Mouse (Mus musculus) lung, embryonic 14.5 days (tissue): ENCODE measurements around the gene Stard5. TPM values are rescaled to one million over a fixed set of nuclear protein-coding genes. Genes with fewer than 3 reads are reported as not detected.
A peak's percentile ranks its signal among the peaks of the same experiment; 100 is the strongest.

ENCODE experiments used
- ATAC-seq: fragments of 200-750 bp; cut with Nextera tagmentation; 2 replicates; pipeline ENCODE4 v1.8.0; 2017; ENCODE audit warnings: mild to moderate bottlenecking, moderate TSS enrichment, moderate library complexity; ENCODE audit not compliant: insufficient read depth
- DNase-seq: peaks from one replicate; pipeline ENCODE4 v3.0.0-alpha.2; 2015
- H3K27ac ChIP-seq: fragments of 300-500 bp; sonication (generic); 2 replicates; pipeline ENCODE4 v1.5.1; 2014; ENCODE audit warnings: low read depth, mild to moderate bottlenecking, moderate library complexity
- H3K27me3 ChIP-seq: fragments of 300-500 bp; sonication (generic); 2 replicates; pipeline ENCODE4 v1.6.1; 2014; ENCODE audit warnings: low read length, control low read depth; ENCODE audit not compliant: insufficient read depth
- H3K36me3 ChIP-seq: fragments of 300-500 bp; sonication (generic); 2 replicates; pipeline ENCODE4 v1.6.1; 2014; ENCODE audit warnings: control low read depth; ENCODE audit not compliant: insufficient read depth
- H3K4me1 ChIP-seq: fragments of 300-500 bp; sonication (generic); 2 replicates; pipeline ENCODE4 v1.6.1; 2014; ENCODE audit warnings: antibody characterized with exemption, control low read depth; ENCODE audit not compliant: insufficient read depth
- H3K4me2 ChIP-seq: fragments of 300-500 bp; sonication (generic); 2 replicates; pipeline ENCODE4 v1.6.1; 2014; ENCODE audit warnings: mild to moderate bottlenecking
- H3K4me3 ChIP-seq: fragments of 300-500 bp; sonication (generic); 2 replicates; pipeline ENCODE4 v1.5.1; 2014; ENCODE audit warnings: low read depth, low read length
- H3K9ac ChIP-seq: fragments of 300-500 bp; sonication (generic); 2 replicates; pipeline ENCODE4 v1.6.1; 2014
- H3K9me3 ChIP-seq: fragments of 300-500 bp; sonication (generic); 2 replicates; pipeline ENCODE4 v1.6.1; 2016; ENCODE audit warnings: low read depth, low read length, control low read depth
- CTCF ChIP-seq: IDR thresholded peaks from 2 replicates; pipeline ENCODE4 v1.5.1; 2016; ENCODE audit warnings: antibody characterized with exemption, low read depth
- WGBS: fragments of 180-500 bp; shearing (Covaris S2); extraction: QIAGEN DNeasy Blood & Tissue Kit; methylation state at CpG from one replicate; pipeline ENCODE4 v1.1.7; 2014; 5-methylcytosine and 5-hydroxymethylcytosine counted together
- polyA plus RNA-seq: library from polyadenylated mRNA; unstranded; fragments of >200 nt; fragmentation: Nextera tagmentation; extraction: Ambion mirVana; gene quantifications from 2 replicates; pipeline ENCODE4 v1.2.1, GENCODE M21; 2014

Gene Stard5
- polyA plus RNA-seq, 1 experiment from 2014 or later = 13.3 TPM

DNA sequence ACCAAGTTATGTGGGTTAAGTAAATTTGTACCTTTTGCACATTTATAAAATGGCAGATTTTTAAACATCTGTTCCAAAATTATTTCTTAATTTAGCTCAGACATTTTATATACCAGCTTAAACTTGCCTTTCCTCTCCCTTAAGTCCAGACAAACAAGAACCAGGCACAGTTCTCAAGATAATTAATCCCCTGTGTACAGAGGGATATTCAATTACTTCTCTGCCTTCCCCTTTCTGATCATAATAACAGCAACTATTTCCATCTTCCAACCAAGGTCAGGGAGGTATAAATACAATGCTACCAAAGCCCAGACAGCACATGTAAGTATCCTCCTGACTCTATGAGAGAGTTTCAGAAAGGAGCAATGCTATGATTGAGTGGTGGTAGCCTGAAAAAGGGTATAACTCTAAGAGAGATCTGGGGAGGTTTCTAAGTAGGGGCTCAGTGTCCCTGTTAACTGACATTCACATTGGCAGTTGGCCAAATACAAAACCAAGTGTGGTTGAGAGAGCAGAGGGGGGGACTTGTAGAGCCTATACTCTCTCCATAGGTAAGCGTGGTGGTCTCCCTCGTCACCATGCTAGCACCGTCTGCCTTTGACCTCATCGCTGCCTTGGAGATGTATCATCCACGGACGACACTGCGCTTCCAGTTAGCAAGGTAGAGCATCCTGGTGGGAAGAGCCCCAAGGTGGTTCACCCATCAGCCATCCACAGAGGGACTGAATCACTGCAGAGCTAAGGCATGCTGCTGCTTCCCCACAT is 27.4 kb upstream of the Stard5 start:
- Histone ChIP-seq H3K36me3 (no peaks in the 10 kb centered on the region), H3K4me2 (no peak overlapping the region)
- WGBS = 85% methylated on average over 7 of the region's 7 CpGs

DNA sequence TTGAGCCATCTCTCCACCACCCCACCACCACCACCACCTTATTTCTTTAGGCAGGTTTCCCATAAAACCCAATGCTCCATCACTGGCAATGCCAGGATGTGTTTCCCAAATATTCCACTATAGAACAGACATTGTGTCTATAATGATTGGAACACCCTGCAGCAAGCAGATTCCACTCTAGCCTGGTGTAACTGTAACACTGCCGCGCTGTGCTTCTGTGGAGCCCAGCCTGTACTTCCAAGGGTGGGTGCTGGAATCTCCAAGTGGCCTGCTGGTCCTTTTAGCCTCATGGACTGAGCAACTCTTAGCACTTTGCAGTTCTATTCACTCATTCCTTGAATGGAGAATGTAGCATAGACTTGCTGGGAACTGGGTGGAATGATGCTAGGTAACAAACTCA is 25.0 kb upstream of the Stard5 start:
- Histone ChIP-seq H3K36me3 (no peaks in the 10 kb centered on the region), H3K4me1 (no peaks in the 10 kb centered on the region), H3K9ac (no peak overlapping the region), H3K4me3 (no peak overlapping the region), H3K4me2 (no peak overlapping the region), H3K27ac (no peak overlapping the region), H3K27me3 (no peaks in the 10 kb centered on the region), H3K9me3 (no peaks in the 10 kb centered on the region)
- WGBS = 98% methylated on average over 2 of the region's 2 CpGs
- DNase-seq (no peak), ATAC-seq (no peak)
- no peak for TF ChIP-seq CTCF

More for the DNA sequence above, 27.4 kb upstream of the Stard5 start:
- Histone ChIP-seq H3K9me3 (no peaks in the 10 kb centered on the region), H3K27ac (no peak overlapping the region), H3K4me3 (no peak overlapping the region), H3K9ac (no peak overlapping the region), H3K27me3 (no peaks in the 10 kb centered on the region), H3K4me1 (no peaks in the 10 kb centered on the region)
- no peak for ATAC-seq
- TF ChIP-seq CTCF = no peak
- DNase-seq = peak; percentile 16

DNA sequence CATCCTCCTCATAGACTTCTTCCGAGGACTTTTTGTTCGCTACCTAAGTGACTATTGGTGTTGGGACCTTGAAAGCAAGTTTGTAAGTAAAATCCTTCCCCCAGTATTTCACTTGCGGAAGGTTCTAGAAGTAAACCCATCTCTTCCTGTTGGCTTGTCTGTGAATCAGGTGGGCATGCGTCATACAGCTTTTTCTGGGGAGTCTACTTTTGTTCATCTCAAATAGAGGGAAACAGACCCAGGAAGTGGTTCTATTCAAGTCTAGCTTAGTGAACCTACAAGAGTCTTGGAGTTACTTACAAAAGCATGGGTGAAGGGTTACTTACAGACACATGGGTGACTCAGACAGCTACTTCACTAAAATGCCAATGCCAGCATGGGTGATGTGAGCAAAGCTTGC is 21.9 kb upstream of the Stard5 start:
- no peak for ATAC-seq
- no peak overlapping the region for H3K27ac ChIP-seq
- H3K27me3 ChIP-seq = no peaks in the 10 kb centered on the region
- DNase-seq = no peak
- H3K4me3 ChIP-seq = no peak overlapping the region
- H3K4me1 ChIP-seq = no peaks in the 10 kb centered on the region
- no peak overlapping the region for H3K9ac ChIP-seq
- H3K4me2 ChIP-seq = no peak overlapping the region
- WGBS = 93% methylated on average over 4 of the region's 4 CpGs
- no peak for TF ChIP-seq CTCF
- H3K36me3 ChIP-seq = no peaks in the 10 kb centered on the region
- no peaks in the 10 kb centered on the region for H3K9me3 ChIP-seq

DNA sequence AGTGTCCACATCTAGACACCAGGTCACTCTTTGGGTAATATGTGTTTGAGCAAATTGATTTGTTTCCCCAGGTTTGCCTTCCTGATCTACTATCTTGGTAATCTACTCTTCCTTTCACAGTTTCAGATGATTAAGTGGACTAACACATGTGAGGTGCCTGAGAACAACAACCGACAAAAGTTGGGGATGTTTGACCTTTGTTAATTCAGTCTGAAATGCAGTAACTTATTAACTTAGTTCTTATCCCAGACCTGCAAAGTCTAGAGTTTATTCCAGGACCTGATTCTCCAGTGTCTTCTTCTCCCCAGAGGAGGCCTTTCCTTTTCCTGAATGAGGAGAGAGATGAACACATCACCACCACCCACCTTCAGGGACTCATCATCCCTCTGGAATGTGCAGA is 19.9 kb upstream of the Stard5 start:
- TF ChIP-seq CTCF = no peak
- Histone ChIP-seq H3K27ac (no peak overlapping the region), H3K4me2 (no peak overlapping the region), H3K4me1 (no peaks in the 10 kb centered on the region), H3K9ac (no peak overlapping the region), H3K4me3 (no peak overlapping the region), H3K9me3 (no peaks in the 10 kb centered on the region), H3K27me3 (no peaks in the 10 kb centered on the region), H3K36me3 (no peaks in the 10 kb centered on the region)
- 53% methylated on average over 1 of the region's 1 CpGs for WGBS
- DNase-seq (no peak), ATAC-seq (no peak)

DNA sequence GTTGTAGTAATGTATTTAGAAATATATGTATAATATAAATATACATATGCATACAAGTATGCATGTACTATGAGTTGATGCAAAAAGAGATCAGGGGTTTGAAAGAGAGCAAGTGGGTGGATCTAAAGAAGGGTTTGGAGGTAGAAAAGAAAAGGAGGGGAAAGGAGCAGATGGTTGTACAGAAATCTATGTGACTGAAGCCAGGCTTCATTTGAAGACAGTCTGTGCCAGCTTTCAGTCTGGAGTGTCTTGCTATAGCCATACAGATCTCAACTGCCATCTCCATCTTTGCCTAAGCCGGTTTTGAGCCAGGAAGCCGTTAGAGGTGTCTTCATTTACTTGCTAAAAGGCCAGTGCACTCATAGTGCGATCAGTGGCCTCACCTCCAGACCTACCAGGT is 16.5 kb upstream of the Stard5 start:
- ATAC-seq = no peak

DNA sequence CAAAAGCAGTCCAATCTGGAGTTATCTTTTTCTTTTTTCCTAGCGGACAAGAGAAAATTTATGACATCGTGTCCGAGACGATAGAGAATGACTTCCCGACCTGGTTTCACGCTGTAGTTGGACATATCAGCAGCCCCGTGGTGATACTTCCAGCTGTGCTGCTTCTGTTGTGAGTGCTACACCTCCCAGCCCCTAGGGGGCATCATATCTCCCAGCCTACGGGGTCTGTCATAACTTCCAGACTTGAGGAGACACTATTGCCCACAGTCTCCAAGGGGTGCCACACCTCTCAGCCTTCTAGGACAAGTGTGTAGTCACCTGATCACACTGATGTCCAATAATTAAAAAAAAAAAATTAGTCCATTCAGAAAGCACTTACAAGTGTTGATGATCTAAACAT is 15.9 kb upstream of the Stard5 start:
- WGBS = 77% methylated on average over 8 of the region's 8 CpGs
- no peak for TF ChIP-seq CTCF

More for the DNA sequence above, 16.5 kb upstream of the Stard5 start:
- WGBS = 92% methylated on average over 3 of the region's 3 CpGs
- no peak overlapping the region for H3K4me2 ChIP-seq
- H3K4me1 ChIP-seq = no peaks in the 10 kb centered on the region
- H3K4me3 ChIP-seq = no peak overlapping the region
- no peak for TF ChIP-seq CTCF
- H3K9ac ChIP-seq = no peak overlapping the region
- H3K27me3 ChIP-seq = no peaks in the 10 kb centered on the region
- no peaks in the 10 kb centered on the region for H3K36me3 ChIP-seq
- DNase-seq = no peak
- H3K27ac ChIP-seq = no peak overlapping the region
- H3K9me3 ChIP-seq = no peaks in the 10 kb centered on the region

DNA sequence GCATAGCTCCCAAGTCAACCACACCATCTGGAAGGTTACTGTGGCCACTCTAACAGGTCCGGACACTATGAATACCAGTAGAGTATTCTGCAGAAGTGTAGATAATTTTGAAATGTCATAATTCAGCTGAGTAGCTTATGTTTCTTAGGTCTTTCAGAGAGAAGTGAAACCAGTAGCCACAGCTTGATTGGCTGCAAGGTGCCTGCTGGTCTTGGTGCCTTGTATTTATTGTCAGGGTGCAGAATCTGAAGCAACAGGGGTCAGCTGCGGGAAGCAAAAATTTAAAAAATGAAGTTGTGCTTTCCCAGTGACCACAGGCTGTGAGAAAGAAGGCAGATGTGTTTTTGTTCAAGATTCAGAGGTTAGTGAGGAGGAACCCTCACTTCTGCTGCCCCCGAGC is 15.5 kb upstream of the Stard5 start:
- no peak overlapping the region for H3K27ac ChIP-seq
- no peaks in the 10 kb centered on the region for H3K27me3 ChIP-seq
- ATAC-seq (no peak), DNase-seq (no peak)
- H3K4me3 ChIP-seq = no peak overlapping the region
- H3K36me3 ChIP-seq = no peaks in the 10 kb centered on the region
- no peaks in the 10 kb centered on the region for H3K9me3 ChIP-seq
- no peaks in the 10 kb centered on the region for H3K4me1 ChIP-seq
- no peak for TF ChIP-seq CTCF
- no peak overlapping the region for H3K4me2 ChIP-seq
- 78% methylated on average over 3 of the region's 3 CpGs for WGBS
- no peak overlapping the region for H3K9ac ChIP-seq

More for the DNA sequence above, 15.9 kb upstream of the Stard5 start:
- Histone ChIP-seq H3K27ac (no peak overlapping the region), H3K27me3 (no peaks in the 10 kb centered on the region), H3K4me3 (no peak overlapping the region), H3K9ac (no peak overlapping the region), H3K4me1 (no peaks in the 10 kb centered on the region), H3K36me3 (no peaks in the 10 kb centered on the region), H3K4me2 (no peak overlapping the region), H3K9me3 (no peaks in the 10 kb centered on the region)
- DNase-seq (no peak), ATAC-seq (no peak)
